ENCODE assay signal across 9 mouse cellular contexts in genomic region chr13:9011596-9012350, GRCm38 (mm10). TPM values are rescaled to one million over a fixed set of nuclear protein-coding genes. Genes with fewer than 3 reads are reported as not detected.
DNase-seq lines count a peak whose midpoint lies in the region; ATAC-seq and TF ChIP-seq lines count a peak whose summit lies in the region.
"Had no signal": no experiment of that assay in that cellular context is flagged by ENCODE, and none has a peak within 500 bp of the region (broad histone marks: within the 10 kb centered on the region; RNA-seq: fewer than 3 reads in every experiment).

No protein-coding gene starts in this region.

- no peaks in the 10 kb centered on the region for H3K27me3 ChIP-seq in spleen, adult 2 months (ENCODE audit: control insufficient read depth, insufficient read depth, low read length)
- no peaks in the 10 kb centered on the region for H3K27me3 ChIP-seq in intestine, embryonic 15.5 days (replicated peaks)
- no peaks in the 10 kb centered on the region for H3K27me3 ChIP-seq in liver, embryonic 16.5 days (ENCODE audit: control insufficient read depth, insufficient read depth, low read depth, low read length)

- no peak for TF ChIP-seq POLR2A in spleen, adult 2 months (IDR thresholded peaks at IDR 0.05; ENCODE audit: low read depth, low read length)
- TF ChIP-seq POLR2A in brain, embryonic 14.5 days (IDR thresholded peaks at IDR 0.05; ENCODE audit: borderline replicate concordance, extremely low read depth, insufficient read depth, insufficient read length, poor library complexity, severe bottlenecking): no peak

- no peak overlapping the region for H3K4me3 ChIP-seq in spleen, adult 2 months (ENCODE audit: extremely low read depth, insufficient read depth, insufficient read length)
- no peak overlapping the region for H3K4me3 ChIP-seq in intestine, embryonic 15.5 days (replicated peaks)
- H3K4me3 ChIP-seq in liver, embryonic 16.5 days (ENCODE audit: low read depth, low read length): no peak overlapping the region

- ATAC-seq in intestine, embryonic 15.5 days: peak; percentile 79
- ATAC-seq in liver, embryonic 16.5 days (ENCODE audit: low read depth): peak; percentile 82

- no peaks in the 10 kb centered on the region for H3K36me3 ChIP-seq in spleen, adult 2 months (ENCODE audit: control insufficient read depth, insufficient read depth, low read length)
- H3K36me3 ChIP-seq in intestine, embryonic 15.5 days: no peaks in the 10 kb centered on the region
- H3K36me3 ChIP-seq in liver, embryonic 16.5 days (ENCODE audit: control insufficient read depth, insufficient read depth): no peaks in the 10 kb centered on the region

- H3K4me2 ChIP-seq in intestine, embryonic 15.5 days (replicated peaks): no peak overlapping the region
- H3K4me2 ChIP-seq in liver, embryonic 16.5 days (ENCODE audit: low read depth, low read length): no peak overlapping the region

- no peak overlapping the region for H3K27ac ChIP-seq in spleen, adult 2 months (ENCODE audit: insufficient read depth, low read length)
- no peak overlapping the region for H3K27ac ChIP-seq in intestine, embryonic 15.5 days
- H3K27ac ChIP-seq in liver, embryonic 16.5 days (ENCODE audit: low read length): no peak overlapping the region

- WGBS in spleen, adult 2 months: 50% methylated on average over 12 of the region's 12 CpGs
- WGBS in intestine, embryonic 15.5 days: 49% methylated on average over 12 of the region's 12 CpGs
- 59% methylated on average over 12 of the region's 12 CpGs for WGBS in liver, embryonic 16.5 days (ENCODE audit: insufficient replicate concordance)

- H3K9ac ChIP-seq in intestine, embryonic 15.5 days: no peak overlapping the region
- H3K9ac ChIP-seq in liver, embryonic 16.5 days (ENCODE audit: low read depth, low read length): no peak overlapping the region

- no peak for TF ChIP-seq CTCF in spleen, adult 2 months (IDR thresholded peaks at IDR 0.05; ENCODE audit: extremely low read depth, insufficient read depth, insufficient read length, insufficient replicate concordance)
- no peak for TF ChIP-seq CTCF in brain, embryonic 14.5 days (IDR thresholded peaks at IDR 0.05; ENCODE audit: borderline replicate concordance, extremely low read depth, insufficient read depth, insufficient read length)

- no peaks in the 10 kb centered on the region for H3K9me3 ChIP-seq in intestine, embryonic 15.5 days
- no peaks in the 10 kb centered on the region for H3K9me3 ChIP-seq in liver, embryonic 16.5 days (replicated peaks; ENCODE audit: control insufficient read depth, low read length)

- H3K4me1 ChIP-seq in spleen, adult 2 months (ENCODE audit: control insufficient read depth, insufficient read depth, insufficient read length): no peaks in the 10 kb centered on the region
- no peaks in the 10 kb centered on the region for H3K4me1 ChIP-seq in intestine, embryonic 15.5 days (replicated peaks)
- H3K4me1 ChIP-seq in liver, embryonic 16.5 days (ENCODE audit: control insufficient read depth, low read depth, low read length): peaks cover 11% of the 10 kb centered on the region

- DNase-seq in spleen, adult 2 months (ENCODE audit: low read depth in 1 of 2, low spot score in 2 of 2): peak; percentile 49 to 76
- no peak for DNase-seq in spleen, adult 12 weeks (ENCODE audit: low spot score)
- peak; percentile 80 for DNase-seq in brain, embryonic 14.5 days (ENCODE audit: low read depth)
- peak; percentile 100 for DNase-seq in forelimb bud, embryonic 11.5 days (ENCODE audit: low read depth, low spot score)
- DNase-seq in right cerebral cortex, postnatal 14 days: peak; percentile 87
- DNase-seq in frontal cortex, postnatal 36 days (ENCODE audit: low spot score in 2 of 2): no peak

RNA-seq across cellular contexts. Expression of gene Gtpbp4, which starts 15.9 kb away (rescaled TPM):
- 5.5 and 6.3 TPM in 2 replicates for polyA plus RNA-seq in spleen, adult 2 months (2012; rRNA removed)
- polyA plus RNA-seq in brain, embryonic 14.5 days (2012; rRNA removed): 25.6 and 30.5 TPM in 2 replicates
- polyA plus RNA-seq in intestine, embryonic 15.5 days (2015; fragmentation: Nextera tagmentation; extraction: Ambion mirVana): 75.6 and 77.8 TPM in 2 replicates
- polyA plus RNA-seq in liver, embryonic 16.5 days (2015; fragmentation: Nextera tagmentation; extraction: Ambion mirVana): 28.4 and 30.5 TPM in 2 replicates

RNA-seq across cellular contexts. Expression of gene Idi2, which starts 59.1 kb away (rescaled TPM):
- not detected in 2 replicates for polyA plus RNA-seq in spleen, adult 2 months (2012; rRNA removed)
- not detected in 2 replicates for polyA plus RNA-seq in brain, embryonic 14.5 days (2012; rRNA removed)
- not detected in 2 replicates for polyA plus RNA-seq in intestine, embryonic 15.5 days (2015; fragmentation: Nextera tagmentation; extraction: Ambion mirVana)
- polyA plus RNA-seq in liver, embryonic 16.5 days (2015; fragmentation: Nextera tagmentation; extraction: Ambion mirVana): not detected in 2 replicates
- polyA plus RNA-seq: gonadal fat pad, adult 2 months had no signal

Comparison
In these comparisons a context has a peak if more than half of its experiments do, and no peak if none do; other contexts are left out.
1. DNase-seq: peak in spleen, adult 2 months (2 of 2), brain, embryonic 14.5 days (single experiment), forelimb bud, embryonic 11.5 days (single experiment) and right cerebral cortex, postnatal 14 days (single experiment); none in spleen, adult 12 weeks (single experiment) and frontal cortex, postnatal 36 days (0 of 2).